Comparison of ENCODE assay signal across 24 mouse cellular contexts in the genomic region with DNA sequence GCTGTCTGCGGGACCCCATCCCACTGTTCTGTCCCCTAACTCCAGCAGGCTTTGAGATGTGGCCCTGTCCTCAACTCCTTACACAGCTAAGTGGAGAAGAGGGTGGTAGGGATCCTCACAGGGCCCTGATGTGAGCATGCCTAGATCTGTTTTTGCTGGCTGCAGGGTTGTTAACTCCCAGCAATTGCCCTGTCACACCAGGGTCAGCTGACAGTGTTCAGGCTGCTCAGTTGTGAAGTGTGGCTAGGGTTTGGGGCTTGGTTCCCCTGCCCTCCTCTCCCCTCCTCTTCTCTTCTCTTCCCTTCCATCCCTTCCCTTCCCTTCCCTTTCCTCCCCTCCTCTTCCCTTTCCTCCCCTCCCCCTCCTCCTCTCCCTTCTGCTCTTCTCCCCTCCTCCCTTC. TPM values are rescaled to one million over a fixed set of nuclear protein-coding genes. Genes with fewer than 3 reads are reported as not detected.
DNase-seq lines count a peak whose midpoint lies in the region; ATAC-seq and TF ChIP-seq lines count a peak whose summit lies in the region.
"Had no signal": no experiment of that assay in that cellular context is flagged by ENCODE, and none has a peak within 500 bp of the region (broad histone marks: within the 10 kb centered on the region; RNA-seq: fewer than 3 reads in every experiment).

No protein-coding gene starts in this region.

- 93% methylated on average over 1 of the region's 1 CpGs for WGBS in forebrain, embryonic 15.5 days
- WGBS in forebrain, embryonic 14.5 days = 72% methylated on average over 1 of the region's 1 CpGs
- WGBS in hindbrain, postnatal 0 days = 60% methylated on average over 1 of the region's 1 CpGs
- WGBS in hindbrain, embryonic 14.5 days = 84% methylated on average over 1 of the region's 1 CpGs
- WGBS in embryonic facial prominence, embryonic 10.5 days = 61% methylated on average over 1 of the region's 1 CpGs
- WGBS in neural tube, embryonic 14.5 days = 56% methylated on average over 1 of the region's 1 CpGs

- H3K4me3 ChIP-seq in forebrain, embryonic 15.5 days = no peak overlapping the region
- no peak overlapping the region for H3K4me3 ChIP-seq in forebrain, embryonic 14.5 days (ENCODE audit: low read depth, low read length)
- H3K4me3 ChIP-seq in hindbrain, postnatal 0 days (ENCODE audit: low read length) = no peak overlapping the region
- no peak overlapping the region for H3K4me3 ChIP-seq in hindbrain, embryonic 14.5 days (replicated peaks; ENCODE audit: low read length)
- H3K4me3 ChIP-seq in embryonic facial prominence, embryonic 10.5 days = no peak overlapping the region
- no peak overlapping the region for H3K4me3 ChIP-seq in neural tube, embryonic 14.5 days (ENCODE audit: low read depth, low read length)
- H3K4me3 ChIP-seq: heart, adult 2 months; intestine, embryonic 15.5 days; limb, embryonic 13.5 days; liver, embryonic 12.5 days; stomach, embryonic 15.5 days had no signal

- no peak overlapping the region for H3K9ac ChIP-seq in forebrain, embryonic 15.5 days (replicated peaks)
- H3K9ac ChIP-seq in forebrain, embryonic 14.5 days (ENCODE audit: low read length) = no peak overlapping the region
- no peak overlapping the region for H3K9ac ChIP-seq in hindbrain, postnatal 0 days (replicated peaks; ENCODE audit: low read length)
- H3K9ac ChIP-seq in hindbrain, embryonic 14.5 days = no peak overlapping the region
- no peak overlapping the region for H3K9ac ChIP-seq in neural tube, embryonic 14.5 days (replicated peaks; ENCODE audit: low read depth, low read length)
- H3K9ac ChIP-seq: intestine, embryonic 15.5 days; limb, embryonic 13.5 days; liver, embryonic 12.5 days; stomach, embryonic 15.5 days had no signal

- ATAC-seq in forebrain, embryonic 15.5 days (replicated peaks) = 0 out of 2 replicates have a peak, but pooled peaks have one; percentile 18
- ATAC-seq in forebrain, embryonic 14.5 days = no peak
- peak; percentile 43; the same call in 1 of the 2 replicates for ATAC-seq in hindbrain, postnatal 0 days
- ATAC-seq in hindbrain, embryonic 14.5 days (ENCODE audit: low FRiP score) = no peak
- 0 out of 2 replicates have a peak, but pooled peaks have one; percentile 28 for ATAC-seq in neural tube, embryonic 14.5 days (ENCODE audit: low read depth)
- no peak for ATAC-seq in activated CD4-positive, CD25-positive, alpha-beta regulatory T cell, adult 4 months
- ATAC-seq: intestine, embryonic 15.5 days; liver, embryonic 12.5 days had no signal

- no peaks in the 10 kb centered on the region for H3K4me1 ChIP-seq in forebrain, embryonic 15.5 days
- H3K4me1 ChIP-seq in forebrain, embryonic 14.5 days (ENCODE audit: control insufficient read depth, insufficient read depth, low read length) = no peaks in the 10 kb centered on the region
- no peaks in the 10 kb centered on the region for H3K4me1 ChIP-seq in hindbrain, postnatal 0 days (ENCODE audit: insufficient read depth, low read length)
- H3K4me1 ChIP-seq in hindbrain, embryonic 14.5 days (replicated peaks; ENCODE audit: control insufficient read depth, insufficient read depth, low read length) = no peaks in the 10 kb centered on the region
- H3K4me1 ChIP-seq in embryonic facial prominence, embryonic 10.5 days = peaks cover 13% of the 10 kb centered on the region
- H3K4me1 ChIP-seq in neural tube, embryonic 14.5 days (ENCODE audit: control insufficient read depth, insufficient read depth, low read length) = no peaks in the 10 kb centered on the region
- H3K4me1 ChIP-seq: intestine, embryonic 15.5 days; liver, embryonic 12.5 days; stomach, embryonic 15.5 days had no signal

- no peak overlapping the region for H3K27ac ChIP-seq in forebrain, embryonic 15.5 days (replicated peaks)
- H3K27ac ChIP-seq in forebrain, embryonic 14.5 days (ENCODE audit: low read depth, low read length) = no peak overlapping the region
- H3K27ac ChIP-seq in hindbrain, postnatal 0 days = no peak overlapping the region
- H3K27ac ChIP-seq in hindbrain, embryonic 14.5 days = no peak overlapping the region
- peak overlapping the region; percentile 59; the same call in 1 of the 2 replicates for H3K27ac ChIP-seq in embryonic facial prominence, embryonic 10.5 days (replicated peaks)
- H3K27ac ChIP-seq in neural tube, embryonic 14.5 days (ENCODE audit: low read depth, low read length) = 0 out of 2 replicates have a peak overlapping the region, but pooled peaks have one; percentile 22
- H3K27ac ChIP-seq: heart, adult 2 months; intestine, embryonic 15.5 days; limb, embryonic 13.5 days; liver, embryonic 12.5 days; stomach, embryonic 15.5 days had no signal

- no peak overlapping the region for H3K4me2 ChIP-seq in forebrain, embryonic 15.5 days (replicated peaks)
- H3K4me2 ChIP-seq in forebrain, embryonic 14.5 days (ENCODE audit: low read length) = no peak overlapping the region
- H3K4me2 ChIP-seq in hindbrain, postnatal 0 days (ENCODE audit: low read depth, low read length) = no peak overlapping the region
- no peak overlapping the region for H3K4me2 ChIP-seq in hindbrain, embryonic 14.5 days (replicated peaks)
- H3K4me2 ChIP-seq in neural tube, embryonic 14.5 days (ENCODE audit: low read depth, low read length) = no peak overlapping the region
- H3K4me2 ChIP-seq: intestine, embryonic 15.5 days; limb, embryonic 13.5 days; liver, embryonic 12.5 days; stomach, embryonic 15.5 days had no signal

- H3K9me3 ChIP-seq in forebrain, embryonic 15.5 days = no peaks in the 10 kb centered on the region
- no peaks in the 10 kb centered on the region for H3K9me3 ChIP-seq in forebrain, embryonic 14.5 days (replicated peaks; ENCODE audit: control insufficient read depth, low read length)
- no peaks in the 10 kb centered on the region for H3K9me3 ChIP-seq in hindbrain, postnatal 0 days (ENCODE audit: low read length)
- H3K9me3 ChIP-seq in hindbrain, embryonic 14.5 days (ENCODE audit: control insufficient read depth, low read length) = no peaks in the 10 kb centered on the region
- H3K9me3 ChIP-seq in embryonic facial prominence, embryonic 10.5 days = no peaks in the 10 kb centered on the region
- no peaks in the 10 kb centered on the region for H3K9me3 ChIP-seq in neural tube, embryonic 14.5 days (ENCODE audit: control insufficient read depth, low read length)
- H3K9me3 ChIP-seq: intestine, embryonic 15.5 days; limb, embryonic 13.5 days; liver, embryonic 12.5 days; stomach, embryonic 15.5 days had no signal

- H3K36me3 ChIP-seq in forebrain, embryonic 15.5 days = no peaks in the 10 kb centered on the region
- H3K36me3 ChIP-seq in forebrain, embryonic 14.5 days (ENCODE audit: control insufficient read depth, insufficient read depth, low read length) = no peaks in the 10 kb centered on the region
- no peaks in the 10 kb centered on the region for H3K36me3 ChIP-seq in hindbrain, postnatal 0 days (ENCODE audit: insufficient read depth, low read length)
- H3K36me3 ChIP-seq in hindbrain, embryonic 14.5 days (replicated peaks; ENCODE audit: control insufficient read depth, insufficient read depth) = no peaks in the 10 kb centered on the region
- no peaks in the 10 kb centered on the region for H3K36me3 ChIP-seq in embryonic facial prominence, embryonic 10.5 days (replicated peaks)
- no peaks in the 10 kb centered on the region for H3K36me3 ChIP-seq in neural tube, embryonic 14.5 days (ENCODE audit: control insufficient read depth, insufficient read depth, low read length)
- H3K36me3 ChIP-seq: intestine, embryonic 15.5 days; limb, embryonic 13.5 days; liver, embryonic 12.5 days; stomach, embryonic 15.5 days had no signal

- no peak for TF ChIP-seq CTCF in hindbrain, postnatal 0 days (IDR thresholded peaks at IDR 0.05; ENCODE audit: low read depth)

- no peak for DNase-seq in forebrain, embryonic 14.5 days (ENCODE audit: low spot score)
- no peak for DNase-seq in hindbrain, postnatal 0 days (ENCODE audit: low spot score)
- DNase-seq in hindbrain, embryonic 14.5 days (ENCODE audit: low spot score) = no peak
- no peak for DNase-seq in embryonic facial prominence, embryonic 10.5 days (ENCODE audit: low spot score)
- no peak for DNase-seq in thymus, postnatal 25 days
- DNase-seq: adrenal gland, postnatal 36 days; cerebellum, adult 9-10 months; gastrocnemius, postnatal 36 days; heart, adult 2 months; kidney, adult 9 months; kidney, postnatal 14 days; lung, adult 2 months; thymus, adult 2 months had no signal

- no peaks in the 10 kb centered on the region for H3K27me3 ChIP-seq in forebrain, embryonic 15.5 days
- H3K27me3 ChIP-seq in forebrain, embryonic 14.5 days (replicated peaks; ENCODE audit: control insufficient read depth, insufficient read depth, low read length) = no peaks in the 10 kb centered on the region
- no peaks in the 10 kb centered on the region for H3K27me3 ChIP-seq in hindbrain, postnatal 0 days (ENCODE audit: insufficient read depth, low read length)
- no peaks in the 10 kb centered on the region for H3K27me3 ChIP-seq in hindbrain, embryonic 14.5 days (ENCODE audit: control insufficient read depth, insufficient read depth, low read length)
- no peaks in the 10 kb centered on the region for H3K27me3 ChIP-seq in embryonic facial prominence, embryonic 10.5 days (replicated peaks; ENCODE audit: low read depth, poor library complexity, severe bottlenecking)
- no peaks in the 10 kb centered on the region for H3K27me3 ChIP-seq in neural tube, embryonic 14.5 days (ENCODE audit: control insufficient read depth, insufficient read depth, low read length)
- H3K27me3 ChIP-seq: intestine, embryonic 15.5 days; limb, embryonic 13.5 days; stomach, embryonic 15.5 days had no signal

RNA-seq across cellular contexts. Expression of gene Gm49358, which starts 2.5 kb away (rescaled TPM):
- not detected in 2 replicates for polyA plus RNA-seq in forebrain, embryonic 15.5 days (2015; fragmentation: Nextera tagmentation; extraction: Ambion mirVana)
- 0.88 TPM in 1 of 2 replicates, not detected in the other for polyA plus RNA-seq in forebrain, embryonic 14.5 days (2014; fragmentation: Nextera tagmentation; extraction: Ambion mirVana)
- 4.2 TPM in 1 of 2 replicates, not detected in the other for total RNA-seq in hindbrain, postnatal 0 days (2014; rRNA removed)
- polyA plus RNA-seq in hindbrain, postnatal 0 days (2015; fragmentation: Nextera tagmentation; extraction: Ambion mirVana) = not detected in 2 replicates
- 0.80 TPM in 1 of 2 replicates, not detected in the other for polyA plus RNA-seq in hindbrain, embryonic 14.5 days (2014; fragmentation: Nextera tagmentation; extraction: Ambion mirVana)
- not detected in 2 replicates for polyA plus RNA-seq in embryonic facial prominence, embryonic 10.5 days (2016; fragmentation: Nextera tagmentation; extraction: Ambion mirVana)
- polyA plus RNA-seq in neural tube, embryonic 14.5 days (2014; fragmentation: Nextera tagmentation; extraction: Ambion mirVana) = 1.9 TPM in 1 of 2 replicates, not detected in the other
- not detected for polyA plus RNA-seq in activated CD4-positive, CD25-positive, alpha-beta regulatory T cell, adult 4 months (2017; shearing (Covaris generic))
- total RNA-seq: common myeloid progenitor, adult 5-6 weeks; hematopoietic stem cell, adult 5-6 weeks; megakaryocyte-erythroid progenitor cell, adult 5-6 weeks had no signal
- polyA plus RNA-seq: heart, adult 2 months; heart, embryonic 16.5 days; intestine, embryonic 15.5 days; liver, embryonic 12.5 days; lung, adult 2 months; stomach, embryonic 15.5 days; thymus, adult 2 months had no signal

RNA-seq across cellular contexts. Expression of gene Nt5dc3, which starts 17.6 kb away (rescaled TPM):
- polyA plus RNA-seq in forebrain, embryonic 15.5 days (2015; fragmentation: Nextera tagmentation; extraction: Ambion mirVana) = 6.6 and 6.7 TPM in 2 replicates
- polyA plus RNA-seq in forebrain, embryonic 14.5 days (2014; fragmentation: Nextera tagmentation; extraction: Ambion mirVana) = 6.7 and 7.6 TPM in 2 replicates
- 43.6 and 49.1 TPM in 2 replicates for total RNA-seq in hindbrain, postnatal 0 days (2014; rRNA removed)
- polyA plus RNA-seq in hindbrain, postnatal 0 days (2015; fragmentation: Nextera tagmentation; extraction: Ambion mirVana) = 8.5 and 9.3 TPM in 2 replicates
- polyA plus RNA-seq in hindbrain, embryonic 14.5 days (2014; fragmentation: Nextera tagmentation; extraction: Ambion mirVana) = 17.3 and 19.3 TPM in 2 replicates
- polyA plus RNA-seq in embryonic facial prominence, embryonic 10.5 days (2016; fragmentation: Nextera tagmentation; extraction: Ambion mirVana) = 0.75 and 0.85 TPM in 2 replicates
- 14.9 and 15.8 TPM in 2 replicates for polyA plus RNA-seq in neural tube, embryonic 14.5 days (2014; fragmentation: Nextera tagmentation; extraction: Ambion mirVana)
- polyA plus RNA-seq in activated CD4-positive, CD25-positive, alpha-beta regulatory T cell, adult 4 months (2017; shearing (Covaris generic)) = 1 to 10 TPM in 1 of 2 experiments, under 1 TPM in 1; 0.79 to 1.2 TPM

RNA-seq across cellular contexts. Expression of gene Ttc41, which starts 55.6 kb away (rescaled TPM):
- polyA plus RNA-seq in forebrain, embryonic 15.5 days (2015; fragmentation: Nextera tagmentation; extraction: Ambion mirVana) = 1.3 and 1.5 TPM in 2 replicates
- 0.99 and 1.5 TPM in 2 replicates for polyA plus RNA-seq in forebrain, embryonic 14.5 days (2014; fragmentation: Nextera tagmentation; extraction: Ambion mirVana)
- 2.0 and 2.2 TPM in 2 replicates for total RNA-seq in hindbrain, postnatal 0 days (2014; rRNA removed)
- 1.4 and 1.5 TPM in 2 replicates for polyA plus RNA-seq in hindbrain, postnatal 0 days (2015; fragmentation: Nextera tagmentation; extraction: Ambion mirVana)
- 0.82 and 2.5 TPM in 2 replicates for polyA plus RNA-seq in hindbrain, embryonic 14.5 days (2014; fragmentation: Nextera tagmentation; extraction: Ambion mirVana)
- polyA plus RNA-seq in embryonic facial prominence, embryonic 10.5 days (2016; fragmentation: Nextera tagmentation; extraction: Ambion mirVana) = 2.2 and 2.9 TPM in 2 replicates
- 2.0 and 3.0 TPM in 2 replicates for polyA plus RNA-seq in neural tube, embryonic 14.5 days (2014; fragmentation: Nextera tagmentation; extraction: Ambion mirVana)
- under 1 TPM; 0.56 to 0.93 TPM for polyA plus RNA-seq in activated CD4-positive, CD25-positive, alpha-beta regulatory T cell, adult 4 months (2017; shearing (Covaris generic))

RNA-seq across cellular contexts. Expression of gene Hsp90b1, which starts 55.9 kb away (rescaled TPM):
- 276 and 292 TPM in 2 replicates for polyA plus RNA-seq in forebrain, embryonic 15.5 days (2015; fragmentation: Nextera tagmentation; extraction: Ambion mirVana)
- 248 and 269 TPM in 2 replicates for polyA plus RNA-seq in forebrain, embryonic 14.5 days (2014; fragmentation: Nextera tagmentation; extraction: Ambion mirVana)
- 92.5 and 110 TPM in 2 replicates for total RNA-seq in hindbrain, postnatal 0 days (2014; rRNA removed)
- 228 and 235 TPM in 2 replicates for polyA plus RNA-seq in hindbrain, postnatal 0 days (2015; fragmentation: Nextera tagmentation; extraction: Ambion mirVana)
- polyA plus RNA-seq in hindbrain, embryonic 14.5 days (2014; fragmentation: Nextera tagmentation; extraction: Ambion mirVana) = 252 and 279 TPM in 2 replicates
- polyA plus RNA-seq in embryonic facial prominence, embryonic 10.5 days (2016; fragmentation: Nextera tagmentation; extraction: Ambion mirVana) = 594 and 621 TPM in 2 replicates
- 246 and 273 TPM in 2 replicates for polyA plus RNA-seq in neural tube, embryonic 14.5 days (2014; fragmentation: Nextera tagmentation; extraction: Ambion mirVana)
- 100 to 1,000 TPM; 185 to 255 TPM for polyA plus RNA-seq in activated CD4-positive, CD25-positive, alpha-beta regulatory T cell, adult 4 months (2017; shearing (Covaris generic))

Comparison
In these comparisons a context has a peak if more than half of its experiments do, and no peak if none do; other contexts are left out.
1. ATAC-seq: peak in forebrain, embryonic 15.5 days (single experiment), hindbrain, postnatal 0 days (single experiment) and neural tube, embryonic 14.5 days (single experiment); none in forebrain, embryonic 14.5 days (single experiment), hindbrain, embryonic 14.5 days (single experiment) and activated CD4-positive, CD25-positive, alpha-beta regulatory T cell, adult 4 months (single experiment).
2. H3K27ac ChIP-seq: peak in embryonic facial prominence, embryonic 10.5 days (single experiment) and neural tube, embryonic 14.5 days (single experiment); none in forebrain, embryonic 15.5 days (single experiment), forebrain, embryonic 14.5 days (single experiment), hindbrain, postnatal 0 days (single experiment) and hindbrain, embryonic 14.5 days (single experiment).